9 mouse cellular contexts compared by ENCODE assay signal in genomic region chr4:73111311-73111710, GRCm38 (mm10).
A peak's percentile ranks its signal among the peaks of the same experiment; 100 is the strongest.
DNase-seq lines count a peak whose midpoint lies in the region; ATAC-seq and TF ChIP-seq lines count a peak whose summit lies in the region.
"Had no signal": no experiment of that assay in that cellular context is flagged by ENCODE, and none has a peak within 500 bp of the region (broad histone marks: within the 10 kb centered on the region; RNA-seq: fewer than 3 reads in every experiment).

No protein-coding gene starts in this region.

- 62% methylated on average over 2 of the region's 2 CpGs for WGBS in kidney, embryonic 15.5 days
- 66% methylated on average over 2 of the region's 2 CpGs for WGBS in heart, embryonic 11.5 days (ENCODE audit: insufficient replicate concordance)

- no peaks in the 10 kb centered on the region for H3K9me3 ChIP-seq in kidney, embryonic 15.5 days (replicated peaks)
- H3K9me3 ChIP-seq in heart, embryonic 11.5 days (replicated peaks; ENCODE audit: control insufficient read depth, low read length), result no peaks in the 10 kb centered on the region
- H3K9me3 ChIP-seq: embryonic facial prominence, embryonic 12.5 days; liver, embryonic 15.5 days had no signal

- no peak overlapping the region for H3K4me3 ChIP-seq in kidney, embryonic 15.5 days (replicated peaks)
- H3K4me3 ChIP-seq in heart, embryonic 11.5 days (ENCODE audit: low read depth, low read length), result no peak overlapping the region
- H3K4me3 ChIP-seq: embryonic facial prominence, embryonic 12.5 days; liver, embryonic 15.5 days had no signal

- TF ChIP-seq POLR2A in brain, embryonic 14.5 days (IDR thresholded peaks at IDR 0.05; ENCODE audit: borderline replicate concordance, extremely low read depth, insufficient read depth, insufficient read length, poor library complexity, severe bottlenecking), result no peak

- no peaks in the 10 kb centered on the region for H3K4me1 ChIP-seq in kidney, embryonic 15.5 days
- H3K4me1 ChIP-seq in heart, embryonic 11.5 days (ENCODE audit: control insufficient read depth, insufficient read depth, low read length), result no peaks in the 10 kb centered on the region
- H3K4me1 ChIP-seq: embryonic facial prominence, embryonic 12.5 days; liver, embryonic 15.5 days had no signal

- H3K27ac ChIP-seq in kidney, embryonic 15.5 days, result no peak overlapping the region
- no peak overlapping the region for H3K27ac ChIP-seq in heart, embryonic 11.5 days (ENCODE audit: low read depth, low read length)
- H3K27ac ChIP-seq: embryonic facial prominence, embryonic 12.5 days; liver, embryonic 15.5 days had no signal

- no peaks in the 10 kb centered on the region for H3K36me3 ChIP-seq in kidney, embryonic 15.5 days
- H3K36me3 ChIP-seq in heart, embryonic 11.5 days (ENCODE audit: control insufficient read depth, insufficient read depth, low read length), result no peaks in the 10 kb centered on the region
- H3K36me3 ChIP-seq: embryonic facial prominence, embryonic 12.5 days; liver, embryonic 15.5 days had no signal

- TF ChIP-seq CTCF in brain, embryonic 14.5 days (IDR thresholded peaks at IDR 0.05; ENCODE audit: borderline replicate concordance, extremely low read depth, insufficient read depth, insufficient read length), result peak; percentile 42; the same call in 1 of the 2 replicates

- no peaks in the 10 kb centered on the region for H3K27me3 ChIP-seq in kidney, embryonic 15.5 days
- H3K27me3 ChIP-seq in heart, embryonic 11.5 days (ENCODE audit: control insufficient read depth, insufficient read depth, low read length), result no peaks in the 10 kb centered on the region
- H3K27me3 ChIP-seq: embryonic facial prominence, embryonic 12.5 days; liver, embryonic 15.5 days had no signal

- H3K4me2 ChIP-seq in kidney, embryonic 15.5 days, result no peak overlapping the region
- H3K4me2 ChIP-seq in heart, embryonic 11.5 days, result no peak overlapping the region
- H3K4me2 ChIP-seq: embryonic facial prominence, embryonic 12.5 days; liver, embryonic 15.5 days had no signal

- intact Hi-C loops in left cerebral cortex, postnatal 14 days (cut with DNase I), result no loop called here

- H3K9ac ChIP-seq in kidney, embryonic 15.5 days, result no peak overlapping the region
- no peak overlapping the region for H3K9ac ChIP-seq in heart, embryonic 11.5 days (ENCODE audit: low read depth, low read length)
- H3K9ac ChIP-seq: embryonic facial prominence, embryonic 12.5 days; liver, embryonic 15.5 days had no signal

- ATAC-seq in kidney, embryonic 15.5 days (replicated peaks; ENCODE audit: low FRiP score), result 0 out of 2 replicates have a peak, but pooled peaks have one; percentile 54
- ATAC-seq in heart, embryonic 11.5 days (replicated peaks; ENCODE audit: insufficient number of reproducible peaks, low FRiP score, low TSS enrichment), result no peak
- ATAC-seq in megakaryocyte-erythroid progenitor cell, adult 5-6 weeks (replicated peaks; ENCODE audit: low FRiP score, low TSS enrichment, poor library complexity, severe bottlenecking), result no peak

- no peak for DNase-seq in kidney, adult 11 months
- DNase-seq in A20 (ENCODE audit: low read depth, low spot score), result peak; percentile 37
- DNase-seq in brain, embryonic 14.5 days (ENCODE audit: low read depth), result peak; percentile 62
- peak; percentile 10 to 17 for DNase-seq in left cerebral cortex, postnatal 14 days (ENCODE audit: low spot score in 2 of 2)
